Mouse (Mus musculus): ENCODE results near the gene M1ap. TPM values are rescaled to one million over a fixed set of nuclear protein-coding genes. Genes with fewer than 3 reads are reported as not detected.

Gene M1ap
- total RNA-seq, 1 experiment from 2014 or later: 7.7 TPM

DNA sequence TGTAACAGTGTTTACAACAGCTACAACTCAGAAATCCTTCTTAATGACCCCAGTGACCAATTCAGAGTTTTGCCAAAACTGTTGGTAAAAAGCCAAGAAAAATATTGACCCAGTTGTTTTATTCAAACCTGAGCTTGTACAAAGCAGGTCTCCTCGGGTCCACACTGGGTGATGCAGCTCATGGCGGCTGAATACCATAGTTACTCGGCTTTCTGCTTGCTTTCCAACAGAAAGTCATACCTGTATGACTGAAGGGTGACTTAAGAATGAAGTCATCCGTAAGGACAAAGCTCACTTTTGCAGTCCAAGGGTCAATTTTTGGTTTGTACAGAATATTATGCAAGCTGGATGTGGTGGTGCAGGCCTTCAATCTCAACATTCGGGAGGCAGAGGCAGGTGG lies 19.1 kb upstream of the M1ap start:
- ATAC-seq (replicated peaks; ENCODE audit: low read depth, poor library complexity, severe bottlenecking): no peak

DNA sequence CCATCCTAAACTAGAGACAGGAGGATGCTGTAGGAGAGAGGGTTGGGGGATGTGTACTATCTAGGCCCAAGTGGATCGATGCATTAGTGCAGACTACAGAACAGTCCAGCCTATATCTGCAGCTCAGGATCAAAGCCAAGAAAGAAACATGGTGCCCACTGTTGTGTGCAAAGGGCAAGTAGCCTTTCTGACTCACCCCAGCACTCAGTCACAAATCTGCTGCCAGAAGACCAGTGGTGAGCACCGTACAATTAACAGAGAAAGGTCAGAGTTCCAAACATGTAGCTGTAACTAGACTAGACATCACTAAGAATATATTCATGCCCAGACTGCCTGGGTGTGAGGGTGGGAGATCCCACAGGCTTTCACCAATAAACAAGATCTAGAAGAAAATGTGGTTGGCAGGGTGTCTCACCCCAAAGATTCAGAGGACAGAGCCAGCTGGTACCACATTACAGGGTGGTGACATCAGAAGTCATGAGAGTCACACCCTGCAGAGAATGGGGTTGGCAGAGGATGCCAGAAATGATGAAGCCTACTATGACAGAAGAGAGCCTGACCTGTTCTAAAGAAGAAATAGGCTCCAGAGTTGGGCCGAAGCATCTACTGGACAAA lies 12.0 kb upstream of the M1ap start:
- ATAC-seq (replicated peaks; ENCODE audit: low read depth, poor library complexity, severe bottlenecking): no peak

- peak; percentile 72 for ATAC-seq (replicated peaks; ENCODE audit: low read depth, poor library complexity, severe bottlenecking)
Observed at GRCm38 (mm10) chr6:82939167-82939912, 7.4 kb upstream of the M1ap start, which contains the start of gene Sema4f. Gene Sema4f, minus strand, starts transcription at chr6:82939769.

- peak; percentile 61 for ATAC-seq (replicated peaks; ENCODE audit: low read depth, poor library complexity, severe bottlenecking)
Observed at GRCm38 (mm10) chr6:82940765-82941164, 5.9 kb upstream of the M1ap start.

- ATAC-seq (replicated peaks; ENCODE audit: low read depth, poor library complexity, severe bottlenecking): no peak
Observed at GRCm38 (mm10) chr6:82945750-82946149, 952 bp upstream of the M1ap start.

DNA sequence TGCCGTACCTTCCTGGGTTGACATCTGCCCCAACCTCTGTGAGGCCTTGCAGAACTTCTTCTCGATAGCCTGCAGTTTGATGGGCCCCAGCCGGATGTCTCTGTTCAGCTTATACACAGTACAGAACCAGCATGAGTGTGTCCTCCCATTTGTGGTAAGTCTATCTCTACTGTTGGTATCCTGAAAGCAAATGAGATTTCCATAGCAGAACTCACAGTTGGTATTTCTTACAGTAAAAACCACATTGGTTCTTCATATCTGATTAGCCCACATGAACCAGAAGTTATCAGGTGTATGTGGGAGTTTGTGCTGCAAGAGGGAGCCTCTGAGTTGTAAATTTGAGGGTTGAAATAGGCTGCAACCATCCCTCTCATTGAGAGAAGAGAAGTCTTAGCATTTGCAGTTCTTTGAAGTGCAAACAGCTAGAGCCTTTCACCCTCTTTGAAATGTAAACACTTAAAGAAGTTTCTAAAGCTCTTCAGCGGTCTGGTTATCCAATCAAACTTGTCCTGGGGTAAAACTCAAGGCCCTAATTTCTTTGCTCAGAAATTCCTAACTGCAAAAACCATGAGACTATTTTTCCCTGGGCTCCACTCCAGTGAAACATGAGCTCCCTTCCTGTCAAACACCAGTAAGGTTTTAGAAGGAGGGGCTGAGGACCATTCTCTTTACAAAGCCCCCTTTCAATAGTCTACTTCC lies 10.0 kb downstream of the M1ap start:
- peak; percentile 77 for ATAC-seq (replicated peaks; ENCODE audit: low read depth, poor library complexity, severe bottlenecking)

GRCm38 (mm10) chr6:82961664-82962063 lies 15.0 kb downstream of the M1ap start:
- ATAC-seq (replicated peaks; ENCODE audit: low read depth, poor library complexity, severe bottlenecking): no peak

DNA sequence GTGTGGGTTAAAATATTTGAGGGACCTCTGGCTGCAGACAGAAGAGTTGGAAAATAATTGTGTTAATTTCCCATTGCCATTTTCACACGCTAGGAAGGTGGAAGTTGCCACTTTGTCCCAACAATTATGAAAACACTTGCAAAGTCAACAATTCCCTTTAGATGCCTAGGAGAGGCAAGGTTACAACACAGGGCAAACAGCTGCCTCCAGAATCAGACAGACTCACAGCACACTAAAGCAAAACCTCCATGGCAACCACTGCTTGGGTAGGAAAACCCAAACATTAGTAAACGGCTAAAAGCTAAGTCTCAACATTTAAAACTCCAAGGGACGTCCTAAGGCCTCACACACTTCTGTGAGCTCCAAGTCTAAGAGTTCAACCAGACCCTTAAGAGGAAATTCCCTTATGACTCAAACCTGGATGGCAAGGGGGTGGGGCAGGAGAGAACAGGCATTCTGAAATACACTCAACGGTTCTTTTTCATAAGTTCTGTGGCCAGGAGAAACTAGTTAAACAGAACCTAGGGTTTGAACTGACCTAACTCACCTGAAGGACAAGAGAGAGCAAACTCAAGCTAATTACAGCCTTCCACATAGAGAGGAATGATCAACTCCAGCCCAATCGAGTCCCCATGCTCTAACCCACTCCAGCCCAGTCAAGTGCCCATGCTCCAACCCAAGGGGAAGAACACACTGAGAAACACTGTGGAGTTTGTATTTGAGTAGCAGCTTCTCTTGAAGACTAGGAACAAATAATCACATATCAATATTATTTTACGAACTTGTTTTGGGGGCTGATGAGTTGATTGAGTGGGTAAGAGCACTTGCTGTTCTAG lies 22.8 kb downstream of the M1ap start:
- ATAC-seq (replicated peaks; ENCODE audit: low read depth, poor library complexity, severe bottlenecking): no peak

DNA sequence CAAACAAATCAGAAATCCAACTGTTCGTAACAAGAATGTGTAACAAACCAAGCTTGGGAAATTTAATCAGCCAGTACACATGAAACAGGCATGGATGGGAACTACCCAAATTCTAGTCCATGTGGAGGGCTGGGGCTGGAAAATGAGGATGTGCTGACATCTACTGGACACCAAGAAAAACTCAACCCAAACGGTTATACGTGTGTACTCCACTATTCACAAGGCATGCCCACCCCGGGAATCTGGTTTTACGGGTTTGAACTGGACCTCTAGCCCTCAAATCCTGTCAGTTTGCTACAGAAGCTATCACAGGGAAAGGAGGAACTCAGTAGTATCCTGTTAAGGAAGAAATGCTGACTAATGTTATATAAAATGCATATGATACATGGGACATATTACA lies 24.3 kb downstream of the M1ap start:
- peak; percentile 98 for ATAC-seq (replicated peaks; ENCODE audit: low read depth, poor library complexity, severe bottlenecking)

- no peak for ATAC-seq (replicated peaks; ENCODE audit: low read depth, poor library complexity, severe bottlenecking)
Observed at GRCm38 (mm10) chr6:82987411-82987971, 40.8 kb downstream of the M1ap start.

- ATAC-seq (replicated peaks; ENCODE audit: low read depth, poor library complexity, severe bottlenecking): no peak
Observed at GRCm38 (mm10) chr6:82993696-82994095, 47.0 kb downstream of the M1ap start.

- ATAC-seq (replicated peaks; ENCODE audit: low read depth, poor library complexity, severe bottlenecking): no peak
Observed at GRCm38 (mm10) chr6:82994372-82994771, 47.7 kb downstream of the M1ap start.

DNA sequence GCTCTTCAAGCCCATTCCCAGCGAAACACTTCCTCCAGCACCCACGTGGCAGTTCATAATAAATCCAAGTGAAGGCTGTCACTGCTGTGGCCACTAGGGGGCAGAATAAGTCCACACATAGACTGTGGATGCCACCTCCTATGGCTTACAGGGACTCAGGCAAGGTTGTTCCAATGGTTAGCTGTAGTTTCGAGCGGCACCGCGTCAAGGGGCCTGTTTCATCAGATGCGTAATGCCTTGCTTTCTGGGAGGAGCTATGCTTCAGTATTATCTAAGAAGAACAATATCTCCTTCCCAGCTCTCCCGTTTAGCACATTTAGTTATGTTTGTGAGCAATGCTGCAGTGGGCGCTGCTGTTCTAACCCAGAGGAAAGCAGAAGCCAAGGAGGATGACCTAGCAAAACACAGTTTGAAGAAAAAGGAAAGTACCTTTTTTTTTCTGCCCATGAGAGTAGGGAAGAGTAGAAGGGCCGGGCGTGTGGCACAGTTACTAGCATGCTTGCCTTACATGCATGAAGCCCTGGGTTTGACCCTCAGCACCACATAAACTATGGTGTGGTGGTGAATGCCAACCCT lies 50.1 kb downstream of the M1ap start:
- ATAC-seq (replicated peaks; ENCODE audit: low read depth, poor library complexity, severe bottlenecking): peak; percentile 97

- ATAC-seq (replicated peaks; ENCODE audit: low read depth, poor library complexity, severe bottlenecking): peak; percentile 10; the same call in 1 of the 2 replicates
Observed at GRCm38 (mm10) chr6:82997511-82998102, 50.9 kb downstream of the M1ap start.

GRCm38 (mm10) chr6:82998326-82998725 lies 51.6 kb downstream of the M1ap start:
- ATAC-seq (replicated peaks; ENCODE audit: low read depth, poor library complexity, severe bottlenecking): no peak

DNA sequence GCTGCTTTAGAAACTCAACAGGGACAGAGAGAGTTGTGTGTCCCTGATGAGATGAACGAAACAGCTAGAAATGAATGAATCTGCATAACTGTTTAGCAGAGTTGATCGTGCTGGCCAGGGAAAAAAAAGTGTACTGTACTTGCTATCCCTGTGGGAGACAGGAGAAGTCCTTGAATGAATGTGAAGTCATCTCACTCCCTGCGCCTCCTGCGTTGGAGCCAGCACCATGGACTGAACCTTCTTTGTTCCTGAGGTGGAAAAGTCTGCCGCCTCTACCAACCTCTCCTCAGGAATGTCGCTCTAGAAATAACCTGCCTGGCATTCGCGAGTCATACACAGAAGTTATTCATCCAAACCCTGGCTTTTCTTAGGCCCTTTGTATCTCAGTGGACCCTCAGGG lies 53.3 kb downstream of the M1ap start:
- no peak for ATAC-seq (replicated peaks; ENCODE audit: low read depth, poor library complexity, severe bottlenecking)

DNA sequence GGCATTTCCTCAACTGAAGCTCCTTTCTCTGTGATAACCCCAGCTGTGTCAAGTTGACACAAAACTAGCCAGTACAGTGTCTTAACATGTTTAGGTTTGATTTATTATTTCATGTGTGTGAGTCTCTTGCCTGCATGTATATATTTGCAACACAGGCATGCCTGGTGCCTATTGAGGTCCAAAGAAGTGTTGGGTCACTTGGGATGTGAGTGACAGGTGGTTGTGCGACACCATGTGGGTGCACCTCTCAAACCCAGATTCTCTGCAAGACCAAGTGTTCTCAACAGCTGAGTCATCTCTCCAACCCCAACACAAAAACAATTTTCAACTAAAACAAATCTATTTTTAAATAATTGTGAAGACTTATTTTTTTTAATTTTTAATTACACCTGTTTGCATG lies 56.4 kb downstream of the M1ap start:
- ATAC-seq (replicated peaks; ENCODE audit: low read depth, poor library complexity, severe bottlenecking): no peak

DNA sequence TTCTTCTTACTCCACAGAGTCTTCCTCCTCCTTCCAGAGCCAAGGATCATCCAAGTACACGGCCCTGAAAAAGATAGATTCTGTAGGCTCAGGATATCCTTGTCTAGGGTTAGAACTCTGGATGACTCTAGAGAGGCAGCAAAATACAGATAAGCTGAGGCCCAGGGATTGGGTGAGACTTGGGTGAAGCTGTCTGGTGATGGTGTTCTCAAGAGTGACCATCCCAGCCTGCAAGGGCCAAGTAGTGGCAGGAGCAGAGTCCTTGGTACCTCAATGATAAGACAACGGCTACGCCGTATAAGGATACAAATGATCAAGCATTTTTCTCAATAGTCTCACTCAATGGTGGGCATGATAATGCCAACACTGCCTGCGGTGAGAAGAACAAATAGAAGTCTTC lies 57.1 kb downstream of the M1ap start:
- no peak for ATAC-seq (replicated peaks; ENCODE audit: low read depth, poor library complexity, severe bottlenecking)

DNA sequence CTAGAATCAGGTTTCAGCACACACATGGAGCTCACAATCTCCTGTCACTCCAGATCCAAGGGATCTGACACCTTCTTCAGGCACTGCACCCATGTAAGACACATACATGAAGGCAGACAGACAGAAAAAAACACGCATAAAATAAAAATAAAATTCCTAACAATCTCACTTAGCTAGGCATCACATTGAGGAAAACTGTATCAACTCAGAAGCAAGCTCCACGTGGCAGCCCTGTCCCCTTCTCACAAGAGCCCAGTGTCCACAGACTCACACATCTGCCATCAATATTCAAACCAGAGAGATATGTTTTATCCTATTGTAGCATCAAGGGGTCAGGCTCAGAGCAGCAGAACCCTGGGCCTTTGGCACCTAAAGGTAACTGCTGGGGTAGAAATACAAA lies 57.6 kb downstream of the M1ap start:
- no peak for ATAC-seq (replicated peaks; ENCODE audit: low read depth, poor library complexity, severe bottlenecking)

All from common myeloid progenitor, adult 5-6 weeks (primary cell).